Mouse (Mus musculus) brain, embryonic 18.5 days (tissue): ENCODE measurements at regions not wholly inside any gene's neighbourhood (a gene's known extent, or its start where the extent isn't known, plus 50 kb on each side); places are given as distances from the start of the nearest gene placed in this dataset.

Source experiments
- DNase-seq: peaks from one replicate; pipeline ENCODE4 v3.0.0-alpha.2; 2012; ENCODE audit warnings: low read depth, low spot score

DNA sequence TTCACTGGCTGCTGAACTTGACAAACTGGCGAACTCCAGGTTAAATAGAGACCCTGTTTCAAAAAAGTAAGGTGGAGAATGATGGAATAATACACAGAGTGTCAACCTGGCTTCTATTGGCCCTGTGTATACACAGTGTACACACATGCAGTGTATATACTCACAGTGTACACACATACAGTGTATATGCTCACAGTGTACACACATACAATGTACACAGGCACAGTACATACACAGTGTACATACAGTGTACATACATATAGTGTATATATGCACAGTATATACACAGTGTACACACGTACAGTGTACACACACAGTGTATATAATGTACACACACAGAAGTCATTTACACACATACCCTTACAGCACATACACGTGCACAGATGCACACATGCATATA is 52.4 kb upstream of the Aldh1b1 start:
- no peak for DNase-seq

DNA sequence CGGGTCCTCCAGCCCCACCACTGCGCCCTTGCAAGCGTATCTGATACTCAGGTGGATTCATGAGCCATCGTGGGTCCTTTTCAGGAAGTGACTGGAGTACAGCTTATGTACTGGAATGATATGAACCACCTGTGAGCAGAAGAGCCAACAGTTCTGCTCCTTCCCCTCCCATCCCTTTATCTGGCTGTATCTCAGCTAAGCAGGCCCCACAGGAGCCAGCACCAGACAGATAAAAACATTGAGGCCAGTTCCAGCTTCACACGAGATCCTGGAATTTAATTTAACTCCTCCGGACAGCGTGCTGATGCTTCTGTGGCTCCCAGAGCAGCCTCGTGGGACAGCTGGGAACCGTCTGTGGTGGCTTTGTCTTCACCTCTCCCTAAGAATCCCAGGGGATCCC is 53.1 kb upstream of the Aldh1b1 start:
- DNase-seq, result no peak

DNA sequence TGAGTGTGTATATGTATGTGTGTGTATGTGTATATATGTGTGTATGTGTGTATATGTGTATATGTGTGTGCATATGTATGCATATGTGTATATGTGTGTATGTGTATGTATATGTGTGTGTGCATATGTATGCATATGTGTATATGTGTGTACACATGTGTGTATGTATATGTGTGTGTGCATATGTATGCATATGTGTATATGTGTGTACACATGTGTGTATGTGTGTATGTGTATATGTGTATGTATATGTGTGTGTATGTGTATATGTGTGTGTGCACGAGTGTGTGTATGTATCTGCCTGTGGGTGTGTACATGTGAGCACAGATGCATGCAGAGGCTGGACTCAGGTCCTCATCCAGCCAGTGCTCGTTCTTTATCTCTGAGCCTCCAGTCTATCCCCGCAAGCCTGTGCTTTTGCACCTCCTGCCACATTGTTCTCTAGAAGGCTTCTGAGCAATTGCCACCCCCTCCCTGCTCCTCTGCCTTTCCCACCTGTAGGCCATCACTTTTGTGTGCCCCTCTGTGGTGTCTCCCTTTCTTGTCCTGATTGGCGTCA is 53.9 kb upstream of the Aldh1b1 start:
- DNase-seq, result no peak

DNA sequence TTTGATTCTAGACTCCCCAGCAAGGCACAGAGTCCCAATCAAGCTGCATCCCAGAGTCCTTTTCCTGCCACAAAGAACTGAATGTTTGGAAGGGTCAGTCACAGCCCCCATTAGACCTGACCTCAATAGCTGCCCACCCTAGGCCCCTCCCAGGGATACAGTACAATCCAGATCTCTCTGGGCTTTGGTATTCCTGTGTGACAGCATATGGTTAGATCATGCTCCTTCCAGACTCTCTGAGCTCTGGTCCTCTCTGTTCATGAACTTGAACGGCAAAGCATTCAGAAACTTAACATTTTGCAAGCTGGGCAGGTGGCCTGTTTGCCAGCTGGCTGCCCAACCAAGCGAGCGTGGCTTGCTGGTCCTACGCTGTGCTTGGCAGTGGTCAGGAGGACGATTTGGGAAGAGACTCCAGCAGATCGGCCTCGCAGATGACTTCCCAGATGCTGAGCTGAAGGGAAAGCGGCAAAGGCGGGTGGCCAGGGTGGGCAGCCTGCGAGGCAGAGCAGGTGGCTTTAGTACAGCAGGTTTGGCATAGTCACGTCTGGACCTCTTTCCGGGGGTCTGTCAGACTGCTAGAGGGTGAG is 58.0 kb upstream of the Aldh1b1 start:
- DNase-seq, result no peak

DNA sequence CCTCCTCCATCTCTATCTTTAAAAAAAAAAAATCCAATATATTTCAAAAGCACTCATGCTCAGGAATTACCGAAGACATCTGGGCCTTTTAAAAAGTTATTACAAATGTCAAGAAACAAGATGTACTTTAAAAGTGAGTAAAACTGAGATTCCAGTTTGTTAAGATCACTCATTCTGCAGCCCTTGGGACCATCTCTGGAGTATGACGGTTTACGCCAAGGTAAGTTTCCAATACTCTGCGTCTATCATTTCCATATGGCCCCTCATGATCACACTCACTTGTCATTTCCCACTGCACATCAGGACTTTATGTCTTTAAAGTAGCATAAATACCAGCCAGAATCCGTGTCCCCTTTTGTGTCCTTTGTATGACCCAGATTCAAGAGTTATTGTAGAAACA is 58.5 kb upstream of the Aldh1b1 start:
- DNase-seq, result no peak

DNA sequence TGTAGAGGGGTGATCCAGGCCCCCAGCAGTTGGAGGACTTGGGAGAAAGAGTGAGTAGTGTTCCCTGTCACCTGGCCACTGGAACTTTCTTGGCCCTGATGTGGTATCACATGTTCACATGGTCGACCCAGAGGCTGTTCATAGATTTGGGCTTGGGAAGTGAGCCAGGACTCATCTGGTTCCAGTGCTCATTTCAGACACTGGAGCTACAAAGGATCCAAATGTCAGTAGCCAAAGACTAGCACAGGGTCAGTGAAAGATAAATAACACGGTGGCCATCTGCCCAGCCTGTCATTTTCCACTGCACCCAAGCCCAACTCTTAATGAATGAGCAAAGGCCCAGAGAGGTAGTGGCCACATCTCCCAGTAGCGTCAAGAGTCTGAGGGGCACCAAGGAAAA is 59.1 kb upstream of the Aldh1b1 start:
- no peak for DNase-seq

DNA sequence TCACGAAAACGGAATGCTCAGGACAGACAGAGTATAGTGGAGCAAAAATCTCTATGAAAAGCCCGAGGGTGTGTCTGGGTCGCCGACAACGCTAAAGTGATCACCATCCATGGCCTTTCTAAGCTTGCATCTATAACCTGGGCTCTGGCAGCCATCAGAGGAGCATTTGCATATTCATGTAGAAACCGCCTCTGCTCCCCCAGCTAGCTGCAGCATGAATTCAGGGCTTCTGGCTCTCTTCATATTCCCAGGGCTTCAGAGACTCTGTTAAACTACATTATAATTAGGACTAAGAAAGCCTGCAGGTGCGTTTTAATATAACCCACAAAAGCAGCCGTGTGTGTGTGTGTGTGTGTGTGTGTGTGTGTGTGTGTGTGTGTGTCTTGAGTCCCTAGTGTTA is 59.7 kb upstream of the Aldh1b1 start:
- DNase-seq, result no peak

DNA sequence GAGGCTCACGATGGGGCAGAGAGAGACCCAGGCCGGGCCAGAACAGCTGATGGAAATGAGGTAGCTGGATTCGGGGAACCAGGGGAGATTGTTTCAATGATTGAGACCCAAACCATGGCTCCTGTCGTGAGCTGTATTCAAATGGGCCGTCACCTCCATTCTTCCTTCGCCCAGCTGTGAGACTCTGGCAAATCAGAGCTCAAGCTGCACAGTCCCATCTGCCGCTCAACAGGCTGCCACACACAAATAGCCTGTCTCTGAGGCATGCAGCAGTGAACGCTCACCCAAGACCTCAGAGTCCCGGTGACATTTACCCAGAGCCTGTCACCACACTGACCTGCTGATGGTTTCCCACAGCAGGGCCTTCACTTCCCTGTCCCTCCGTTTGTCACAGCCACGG is 60.1 kb upstream of the Aldh1b1 start:
- no peak for DNase-seq

DNA sequence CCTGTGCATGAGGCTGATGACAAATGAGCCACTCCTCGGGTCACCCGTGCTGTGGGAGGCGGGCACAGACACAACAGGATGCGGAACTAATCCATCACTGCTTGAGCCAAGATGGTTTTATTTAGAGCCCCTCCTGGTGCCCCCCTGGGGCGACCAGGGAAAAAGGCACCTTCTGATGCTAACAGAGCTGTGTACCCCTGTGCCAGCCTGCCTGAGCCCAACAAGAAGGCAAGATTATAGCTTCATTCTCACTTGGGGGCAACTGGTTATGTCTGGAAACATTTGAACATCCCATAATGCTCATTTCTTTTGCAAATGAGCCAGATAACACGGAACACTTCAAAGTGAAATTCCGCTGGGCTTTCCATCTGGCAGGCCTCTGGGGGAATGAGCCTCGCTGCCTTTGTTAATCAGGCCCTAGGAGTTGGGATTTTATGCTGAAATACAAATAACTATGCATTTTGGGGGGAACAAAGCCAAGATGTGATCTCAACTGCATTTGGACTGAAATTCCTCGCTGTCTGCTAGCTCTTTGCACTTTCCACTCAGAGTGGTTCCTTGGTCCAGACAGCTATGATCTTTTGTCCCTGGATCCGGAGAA is 62.5 kb upstream of the Aldh1b1 start:
- no peak for DNase-seq

DNA sequence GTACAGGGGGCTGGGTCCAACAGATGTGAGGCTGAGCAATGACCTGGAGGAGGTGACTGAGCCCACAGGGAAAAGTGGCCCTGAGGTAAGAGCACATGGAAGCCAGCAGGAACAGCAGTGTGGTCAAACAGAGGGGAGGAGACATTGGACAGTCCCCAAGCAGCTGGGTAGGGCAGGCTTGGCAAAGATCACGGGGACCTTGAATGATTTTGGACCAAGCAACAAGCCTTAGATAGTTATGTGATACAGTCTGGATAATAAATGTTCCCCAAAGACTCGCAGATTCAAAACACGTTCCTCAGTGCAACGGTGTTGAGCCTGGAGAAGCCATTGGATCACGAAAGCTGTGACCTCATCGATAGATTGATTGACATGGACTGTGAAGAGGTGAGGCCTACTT is 64.8 kb upstream of the Aldh1b1 start:
- DNase-seq, result no peak

DNA sequence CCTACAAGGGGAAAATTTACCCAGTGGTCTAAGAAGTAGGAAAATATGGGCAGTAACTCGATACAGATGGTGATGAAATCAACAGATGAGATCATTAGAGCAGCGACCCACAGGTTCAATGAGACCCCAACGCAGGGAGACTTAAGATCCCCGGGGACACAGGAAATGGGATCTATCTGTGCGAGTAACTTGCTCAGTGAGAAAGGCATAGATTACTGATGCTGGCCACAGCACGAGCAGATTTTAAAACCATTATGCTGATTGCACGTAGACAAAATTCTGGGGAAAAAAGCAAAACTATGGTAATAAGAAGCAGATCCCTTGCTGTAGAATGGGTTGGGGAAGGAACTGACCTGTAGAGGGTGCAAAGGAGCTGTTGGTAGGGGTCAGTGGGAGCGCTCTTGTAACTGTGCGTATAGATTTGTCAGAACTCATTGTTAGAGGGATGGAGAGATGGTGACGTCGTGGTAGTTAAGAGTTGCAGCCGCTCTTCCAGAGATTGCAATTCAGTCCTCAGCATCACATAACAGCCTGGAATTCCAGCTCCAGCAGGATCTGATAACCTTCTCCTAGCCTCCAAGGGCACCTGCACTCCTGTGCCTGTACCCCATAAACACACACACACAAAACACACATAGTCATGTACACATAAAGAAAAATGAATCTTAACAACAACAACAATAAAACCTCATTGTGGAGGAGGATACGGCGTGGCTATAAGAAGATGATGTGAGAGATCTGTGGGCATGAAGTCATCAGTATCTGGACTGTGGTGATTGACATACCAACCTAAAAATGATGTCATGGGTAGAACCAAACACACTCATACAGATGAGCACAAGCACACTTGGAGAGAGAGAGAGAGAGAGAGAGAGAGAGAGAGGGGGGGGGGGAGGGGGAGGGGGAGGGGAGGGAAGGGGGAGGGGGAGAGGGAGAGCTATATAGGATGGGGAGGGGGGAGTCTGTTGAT is 67.7 kb upstream of the Aldh1b1 start:
- no peak for DNase-seq

DNA sequence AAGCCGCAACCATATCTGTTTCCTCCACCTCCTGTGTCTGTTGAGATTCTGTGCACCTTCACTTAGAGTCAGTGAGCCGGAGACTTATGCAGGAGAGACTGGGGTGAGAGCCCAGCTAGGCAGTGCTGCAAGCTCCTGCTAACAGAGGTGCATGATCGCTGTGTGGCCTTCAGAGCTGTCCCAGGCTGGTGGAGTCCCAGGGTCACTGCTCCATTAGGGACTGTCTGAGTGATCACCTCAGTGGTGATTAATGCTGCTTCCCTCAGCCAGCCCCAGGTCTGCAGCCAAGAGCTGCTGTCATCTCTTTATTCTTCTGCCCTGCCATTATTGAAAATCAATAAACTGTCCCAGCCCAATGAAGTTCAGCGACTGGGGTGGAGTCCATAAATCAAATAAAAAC is 69.0 kb upstream of the Aldh1b1 start:
- DNase-seq, result no peak

DNA sequence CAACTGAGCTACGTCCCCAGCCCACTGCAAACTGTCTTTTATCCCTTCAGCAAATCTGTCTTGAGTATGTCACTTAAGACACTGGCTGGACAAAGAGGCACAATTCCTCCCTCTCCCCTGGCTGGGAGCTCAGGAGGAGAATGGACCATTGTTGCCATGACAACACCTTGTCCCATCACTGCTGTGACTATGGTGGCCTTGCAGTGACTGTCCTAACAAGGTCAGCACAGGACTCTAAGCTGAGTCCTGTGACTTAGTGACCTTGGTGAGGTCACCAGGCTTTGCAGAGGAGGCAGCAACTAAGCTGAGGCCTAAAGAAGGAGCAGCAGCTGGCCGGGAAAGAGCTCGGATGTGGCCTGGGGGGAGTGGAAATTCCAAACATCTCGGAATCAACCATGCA is 70.0 kb upstream of the Aldh1b1 start:
- DNase-seq, result no peak

DNA sequence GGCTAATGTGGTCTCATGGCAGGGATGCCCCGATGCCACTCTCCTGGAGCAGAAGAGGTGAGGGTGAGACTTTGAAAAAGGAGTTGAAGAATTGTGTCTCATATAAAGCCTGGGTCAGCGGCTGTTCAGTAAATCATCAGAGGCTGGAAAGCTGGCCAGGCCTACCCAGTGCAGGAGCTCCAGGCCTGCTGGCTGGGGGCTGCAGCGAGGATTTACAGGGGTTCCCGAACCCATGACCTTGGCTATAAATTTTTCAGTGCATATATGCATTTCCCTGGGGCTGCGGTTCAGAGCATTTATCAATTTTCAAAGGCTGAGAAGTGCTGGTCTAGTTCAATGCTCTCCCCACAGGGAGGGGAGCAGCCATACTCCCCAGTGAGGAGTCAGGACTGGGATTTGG is 70.9 kb upstream of the Aldh1b1 start:
- DNase-seq, result no peak

DNA sequence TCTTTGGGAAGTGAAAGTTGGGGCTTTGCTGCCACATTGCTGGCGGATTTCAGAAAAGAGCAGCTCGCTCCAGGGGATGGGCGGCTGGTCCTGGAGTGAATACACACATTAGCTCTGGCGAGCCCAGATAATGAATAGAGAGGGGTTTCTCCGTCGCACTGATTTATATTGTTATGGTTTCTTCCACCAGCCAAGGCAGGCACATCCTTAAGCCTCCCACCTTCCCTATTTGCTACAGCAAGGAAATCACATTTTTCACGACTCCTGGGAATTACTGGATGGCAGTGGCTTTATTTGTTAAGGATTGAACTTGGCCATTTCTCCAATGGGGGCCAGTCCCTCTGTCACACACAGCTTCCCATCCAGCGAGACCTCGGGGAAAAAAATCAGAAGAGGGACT is 71.3 kb upstream of the Aldh1b1 start:
- no peak for DNase-seq

DNA sequence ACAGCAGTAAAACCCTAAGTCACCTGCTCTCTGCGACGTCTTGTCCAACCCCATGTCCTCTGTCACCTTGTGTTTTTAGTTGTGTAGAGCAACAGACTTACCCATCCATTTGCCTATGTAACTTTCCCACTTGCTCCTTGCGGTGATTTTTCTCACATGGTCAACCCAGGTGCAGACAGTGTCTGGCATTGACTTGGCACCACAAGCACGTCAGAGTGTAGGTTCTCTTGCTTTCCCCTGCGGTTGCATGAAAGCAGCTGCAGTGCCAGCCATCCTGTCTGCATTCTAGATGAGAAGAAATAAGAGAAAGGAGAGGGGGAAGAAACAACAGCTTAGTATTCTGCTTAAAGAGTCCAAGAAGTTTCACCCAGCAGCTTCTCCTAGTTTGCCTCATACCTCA is 72.0 kb upstream of the Aldh1b1 start:
- DNase-seq, result no peak

DNA sequence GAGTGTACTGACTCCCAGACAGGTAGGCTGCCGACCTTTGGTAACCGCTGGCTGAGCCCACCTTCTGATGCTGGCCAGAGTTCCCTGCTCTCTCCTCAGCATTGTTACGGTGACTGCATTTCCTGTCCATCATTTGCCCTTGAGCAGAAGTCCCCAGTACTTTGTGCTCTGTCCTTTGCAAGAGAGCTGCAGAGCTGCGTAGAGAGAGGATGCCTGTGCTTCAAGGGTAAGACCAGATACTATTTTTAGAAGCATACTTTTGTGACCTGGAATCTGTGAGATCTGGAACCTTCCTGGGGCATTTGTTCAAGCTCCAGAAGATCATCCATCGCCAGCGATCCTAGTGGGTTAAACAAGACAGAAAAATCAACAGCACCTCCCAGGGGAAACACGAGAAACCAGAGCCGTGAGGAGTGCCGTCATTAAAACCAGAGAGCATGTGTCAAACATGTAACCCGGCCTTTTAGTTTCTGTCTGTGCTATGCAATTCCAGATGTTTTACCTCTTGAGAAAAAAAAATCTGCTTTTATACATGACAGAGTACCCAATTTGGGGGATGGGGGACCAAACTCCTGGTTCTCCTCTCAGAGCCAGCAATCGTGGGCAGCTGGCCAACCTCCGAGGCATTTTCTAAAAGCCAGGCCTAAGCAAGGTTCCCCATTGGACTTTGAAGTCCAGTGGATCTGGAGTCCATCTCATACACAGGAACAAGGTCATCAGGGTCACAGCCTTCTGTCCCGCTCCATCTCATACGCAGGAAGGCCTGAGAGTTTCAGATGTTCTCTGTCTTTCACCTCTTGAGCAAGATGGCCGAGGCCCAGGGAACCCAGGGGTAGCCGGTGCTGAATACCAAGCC is 73.5 kb upstream of the Aldh1b1 start:
- no peak for DNase-seq

DNA sequence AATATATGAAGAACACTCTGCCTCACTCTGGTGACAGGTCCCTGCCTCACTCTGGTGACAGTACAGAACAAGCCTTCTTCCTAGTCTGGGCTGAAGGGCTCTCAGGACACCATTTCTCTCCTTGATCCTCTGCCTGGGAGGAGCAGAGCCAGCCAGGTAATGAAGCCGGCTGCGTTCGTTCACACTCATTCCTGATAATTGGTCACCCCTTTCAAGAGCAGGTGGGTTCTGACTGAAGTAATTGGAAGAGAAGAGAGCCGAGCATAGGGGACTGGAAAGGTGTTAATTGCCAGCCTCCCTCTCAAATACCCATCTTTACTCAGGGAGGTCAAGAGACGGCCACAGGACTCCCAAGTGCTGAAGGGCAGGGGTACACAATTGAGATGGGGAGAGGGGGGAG is 78.5 kb upstream of the Aldh1b1 start:
- DNase-seq, result no peak

DNA sequence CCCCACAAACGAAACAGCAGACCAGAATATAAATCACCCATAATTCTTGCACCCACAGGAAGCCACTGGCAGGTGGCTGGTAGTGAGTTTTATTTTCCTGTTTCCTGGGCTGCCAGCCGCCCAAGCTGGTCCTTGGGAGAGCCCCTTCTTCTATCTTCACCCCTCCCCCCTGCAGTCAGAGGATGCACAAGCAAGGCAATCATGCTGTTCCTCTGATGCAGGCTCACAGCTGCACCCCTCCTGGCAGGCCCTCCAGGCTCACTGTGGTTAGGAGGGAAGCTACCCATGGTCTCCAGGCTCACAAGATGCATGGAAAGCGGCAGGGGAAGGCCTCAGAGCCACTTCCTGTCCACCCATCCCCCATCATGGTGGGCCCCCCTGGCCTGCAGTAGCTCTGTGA is 79.3 kb upstream of the Aldh1b1 start:
- no peak for DNase-seq

DNA sequence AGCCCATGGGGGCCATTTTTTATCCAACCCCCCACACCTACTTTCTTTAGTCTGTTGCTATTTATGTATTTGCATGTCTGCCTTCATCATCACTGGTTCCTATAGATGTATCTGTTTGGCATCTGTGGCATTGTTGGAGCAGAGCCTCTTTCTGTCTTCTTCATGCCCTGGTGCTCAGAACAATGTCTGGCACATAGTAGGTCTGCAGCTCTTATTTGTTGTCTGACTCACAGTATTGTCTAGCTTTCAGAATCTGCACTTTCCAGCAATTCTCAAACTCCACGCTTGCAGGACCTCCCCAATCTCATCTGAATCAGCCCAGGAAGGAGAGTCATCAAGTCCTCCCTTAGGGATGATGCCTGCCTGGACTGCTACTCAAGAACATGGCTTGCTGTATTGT is 82.9 kb upstream of the Aldh1b1 start:
- DNase-seq, result no peak

DNA sequence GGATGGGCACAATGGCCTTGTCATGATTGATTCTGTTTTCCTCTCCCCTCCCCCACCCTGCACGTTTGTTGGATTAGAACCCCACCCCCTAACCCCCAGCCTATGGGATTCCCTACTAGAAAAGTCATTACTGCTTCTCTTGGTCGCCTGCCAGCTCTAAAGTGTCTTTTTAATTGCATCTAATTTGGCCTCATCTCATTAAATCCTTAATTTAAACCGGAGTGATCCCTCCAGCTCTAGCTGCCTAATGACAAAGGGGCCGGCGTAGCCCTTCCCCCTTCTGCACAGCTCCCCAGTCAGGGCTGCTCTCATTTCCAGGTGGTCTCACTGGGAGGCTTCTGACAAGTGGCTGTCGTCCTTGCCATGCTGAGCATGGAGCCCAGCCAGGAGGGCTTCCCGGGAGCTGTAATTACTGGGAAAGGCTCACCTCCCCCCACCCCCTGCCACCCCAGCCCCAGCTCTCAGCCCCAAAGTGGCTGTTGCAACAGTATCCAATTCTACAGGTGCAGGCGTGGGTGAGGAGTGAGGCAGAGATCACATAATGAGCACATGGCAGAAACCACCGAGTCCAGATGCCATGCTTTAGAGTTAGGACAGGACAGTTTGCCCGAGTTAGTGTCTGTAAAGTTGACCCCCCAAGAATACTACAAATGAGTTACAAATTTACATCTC is 84.8 kb upstream of the Aldh1b1 start:
- DNase-seq, result peak; percentile 55
